Mouse (Mus musculus) stomach, postnatal 0 days (tissue): ENCODE results near the gene Cobl. TPM values are rescaled to one million over a fixed set of nuclear protein-coding genes. Genes with fewer than 3 reads are reported as not detected.

Source experiments
- ATAC-seq: fragments of 200-750 bp; cut with Nextera tagmentation; 2 replicates; pipeline ENCODE4 v1.8.0; 2017; ENCODE audit not compliant: low FRiP score, low TSS enrichment
- DNase-seq: peaks from one replicate; pipeline ENCODE4 v3.0.0-alpha.2; 2016; ENCODE audit warnings: low spot score
- H3K27ac ChIP-seq: fragments of 300-500 bp; sonication (generic); replicated peaks from 2 replicates; pipeline ENCODE4 v1.5.1; 2014; ENCODE audit warnings: mild to moderate bottlenecking, control low read depth
- H3K27me3 ChIP-seq: fragments of 300-500 bp; sonication (generic); 2 replicates; pipeline ENCODE4 v1.6.1; 2014; ENCODE audit warnings: low read length; ENCODE audit not compliant: control insufficient read depth, insufficient read depth
- H3K36me3 ChIP-seq: fragments of 300-500 bp; sonication (generic); 2 replicates; pipeline ENCODE4 v1.6.1; 2014; ENCODE audit warnings: low read length, mixed read lengths; ENCODE audit not compliant: control insufficient read depth, insufficient read depth
- H3K4me1 ChIP-seq: fragments of 300-500 bp; sonication (generic); replicated peaks from 2 replicates; pipeline ENCODE4 v1.6.1; 2014; ENCODE audit warnings: antibody characterized with exemption; ENCODE audit not compliant: control insufficient read depth, insufficient read depth
- H3K4me2 ChIP-seq: fragments of 300-500 bp; sonication (generic); replicated peaks from 2 replicates; pipeline ENCODE4 v1.6.1; 2014; ENCODE audit warnings: low read depth, mild to moderate bottlenecking, control low read depth, moderate library complexity
- H3K4me3 ChIP-seq: fragments of 300-500 bp; sonication (generic); 2 replicates; pipeline ENCODE4 v1.5.1; 2014; ENCODE audit warnings: low read depth, low read length, control low read depth
- H3K9ac ChIP-seq: fragments of 300-500 bp; sonication (generic); 2 replicates; pipeline ENCODE4 v1.6.1; 2014; ENCODE audit warnings: mild to moderate bottlenecking, low read length, control low read depth, mixed read lengths
- H3K9me3 ChIP-seq: fragments of 300-500 bp; sonication (generic); 2 replicates; pipeline ENCODE4 v1.6.1; 2016; ENCODE audit warnings: low read length; ENCODE audit not compliant: control insufficient read depth
- CTCF ChIP-seq: IDR thresholded peaks from 2 replicates; pipeline ENCODE4 v1.5.1; 2016; ENCODE audit warnings: antibody characterized with exemption, low read depth, mild to moderate bottlenecking, moderate library complexity
- EP300 ChIP-seq: optimal IDR thresholded peaks from 2 replicates; pipeline ENCODE3; 2016; ENCODE audit warnings: antibody characterized with exemption
- WGBS: fragments of 180-500 bp; shearing (Covaris S2); extraction: QIAGEN DNeasy Blood & Tissue Kit; methylation state at CpG from one replicate; pipeline ENCODE4 v1.1.7; 2014; 5-methylcytosine and 5-hydroxymethylcytosine counted together
- polyA plus RNA-seq: library from polyadenylated mRNA; unstranded; fragments of >200 nt; fragmentation: Nextera tagmentation; extraction: Ambion mirVana; gene quantifications from 2 replicates; pipeline ENCODE4 v1.2.1, GENCODE M21; 2015

Gene Cobl
- polyA plus RNA-seq, 1 experiment from 2014 or later = 7.8 TPM

DNA sequence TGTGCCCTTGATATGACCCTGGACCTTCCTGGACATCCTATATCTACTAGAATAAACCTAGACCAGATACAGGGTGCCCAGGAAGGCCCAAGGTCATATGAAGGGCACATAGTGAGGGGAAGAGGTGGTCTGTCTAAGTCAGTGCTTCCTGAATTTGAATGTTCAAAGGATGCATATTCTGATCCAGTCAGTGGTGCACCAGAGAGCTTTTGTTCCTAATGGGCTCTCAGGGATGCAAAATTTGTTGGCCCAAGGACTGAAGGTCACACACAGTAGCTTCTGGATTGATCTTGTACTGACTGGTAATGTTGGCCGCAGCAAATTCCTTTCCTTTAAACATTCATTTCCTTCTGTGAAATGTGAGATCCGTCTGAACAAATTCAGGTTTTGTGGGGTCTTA lies 2.5 kb upstream of the Cobl start:
- H3K27ac ChIP-seq = no peak overlapping the region
- no peak for ATAC-seq
- no peaks in the 10 kb centered on the region for H3K27me3 ChIP-seq
- no peak for DNase-seq
- no peaks in the 10 kb centered on the region for H3K36me3 ChIP-seq
- H3K4me3 ChIP-seq = no peak overlapping the region
- H3K4me1 ChIP-seq = no peaks in the 10 kb centered on the region; the same call in 1 of the 2 replicates
- no peak overlapping the region for H3K9ac ChIP-seq
- WGBS = 69% methylated on average over 2 of the region's 2 CpGs
- no peaks in the 10 kb centered on the region for H3K9me3 ChIP-seq
- TF ChIP-seq CTCF (no peak), EP300 (no peak)
- H3K4me2 ChIP-seq = no peak overlapping the region

DNA sequence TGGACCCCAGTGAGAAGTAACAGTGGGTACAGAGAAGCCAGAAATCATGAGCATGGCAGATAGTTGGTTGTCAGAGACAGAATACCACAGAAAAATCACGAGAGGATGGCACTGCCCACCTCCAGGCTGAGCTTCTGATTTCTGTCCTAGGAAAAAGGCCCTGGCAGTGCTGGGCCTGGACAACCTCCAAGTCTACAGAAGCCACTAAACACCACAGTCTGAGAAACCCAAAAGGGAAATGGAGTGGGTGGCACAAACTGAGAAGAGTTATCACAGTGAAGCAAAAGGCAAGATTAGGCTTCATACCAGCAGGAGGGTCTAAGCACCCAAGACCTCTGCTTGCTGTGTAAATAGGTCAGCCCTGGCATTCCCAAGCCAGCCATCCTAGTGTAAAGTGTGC lies 1.8 kb upstream of the Cobl start:
- ATAC-seq = no peak
- Histone ChIP-seq H3K4me3 (no peak overlapping the region), H3K4me2 (no peak overlapping the region), H3K27ac (no peak overlapping the region), H3K27me3 (no peaks in the 10 kb centered on the region), H3K4me1 (no peaks in the 10 kb centered on the region; the same call in 1 of the 2 replicates), H3K9me3 (no peaks in the 10 kb centered on the region), H3K9ac (no peak overlapping the region), H3K36me3 (no peaks in the 10 kb centered on the region)
- TF ChIP-seq CTCF (no peak), EP300 (no peak)
- no peak for DNase-seq
- 61% methylated on average over 1 of the region's 1 CpGs for WGBS

DNA sequence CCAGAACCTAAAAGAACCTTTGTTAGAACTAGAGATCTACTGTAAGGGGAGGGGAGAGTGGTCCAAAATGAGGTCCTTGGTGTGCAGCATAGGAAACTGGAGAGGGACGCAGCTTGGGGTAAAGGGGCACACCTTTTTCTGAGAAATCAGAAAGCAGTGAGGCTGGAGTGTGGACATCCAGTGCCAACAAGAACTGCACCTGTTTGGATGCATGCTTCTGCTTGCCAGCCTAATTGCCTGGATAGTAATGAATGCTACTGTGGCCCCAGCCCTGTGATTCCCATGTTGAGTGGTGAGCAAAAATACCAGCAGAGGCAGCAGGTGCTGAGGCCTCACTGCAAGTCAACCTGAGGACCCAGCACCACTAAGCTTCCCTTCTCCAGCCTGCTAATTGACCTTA lies 469 bp upstream of the Cobl start:
- 38% methylated on average over 1 of the region's 1 CpGs for WGBS
- Histone ChIP-seq H3K9ac (no peak overlapping the region), H3K27ac (no peak overlapping the region), H3K4me3 (peak overlapping the region; percentile 62), H3K9me3 (no peaks in the 10 kb centered on the region), H3K27me3 (no peaks in the 10 kb centered on the region), H3K4me1 (no peaks in the 10 kb centered on the region; the same call in 1 of the 2 replicates), H3K4me2 (peak overlapping the region; percentile 93), H3K36me3 (no peaks in the 10 kb centered on the region)
- TF ChIP-seq CTCF (no peak), EP300 (no peak)
- peak; percentile 45; the same call in 1 of the 2 replicates for ATAC-seq
- peak; percentile 17 for DNase-seq

DNA sequence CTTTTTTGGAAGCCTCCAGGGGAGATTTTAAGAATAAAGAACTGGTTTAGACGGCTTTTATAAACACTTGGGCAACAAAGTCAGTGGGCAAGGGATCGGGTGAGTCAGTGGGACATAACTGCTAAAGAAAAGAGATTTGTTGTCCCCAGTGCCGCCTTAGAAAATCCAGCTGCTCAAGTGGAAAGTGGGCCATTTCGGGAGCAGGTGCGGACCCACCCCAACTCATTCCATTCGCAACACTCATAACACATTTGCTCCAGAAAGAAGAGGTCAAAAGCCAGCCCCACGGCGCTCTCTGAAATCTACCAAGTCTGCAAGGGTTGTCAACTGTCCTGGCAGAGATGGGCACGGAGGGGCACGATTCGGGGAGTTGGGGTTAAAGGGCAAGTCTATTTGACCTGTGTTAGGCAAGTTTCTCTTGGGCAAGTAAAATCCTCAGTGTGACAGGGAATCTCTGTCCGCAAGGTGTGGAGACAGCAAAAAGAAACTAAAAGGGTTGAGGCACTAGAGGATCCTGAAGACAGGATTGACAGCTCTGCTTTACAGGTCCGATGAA lies 1.1 kb downstream of the Cobl start:
- H3K9ac ChIP-seq = peak overlapping the region; percentile 67
- no peak for ATAC-seq

DNA sequence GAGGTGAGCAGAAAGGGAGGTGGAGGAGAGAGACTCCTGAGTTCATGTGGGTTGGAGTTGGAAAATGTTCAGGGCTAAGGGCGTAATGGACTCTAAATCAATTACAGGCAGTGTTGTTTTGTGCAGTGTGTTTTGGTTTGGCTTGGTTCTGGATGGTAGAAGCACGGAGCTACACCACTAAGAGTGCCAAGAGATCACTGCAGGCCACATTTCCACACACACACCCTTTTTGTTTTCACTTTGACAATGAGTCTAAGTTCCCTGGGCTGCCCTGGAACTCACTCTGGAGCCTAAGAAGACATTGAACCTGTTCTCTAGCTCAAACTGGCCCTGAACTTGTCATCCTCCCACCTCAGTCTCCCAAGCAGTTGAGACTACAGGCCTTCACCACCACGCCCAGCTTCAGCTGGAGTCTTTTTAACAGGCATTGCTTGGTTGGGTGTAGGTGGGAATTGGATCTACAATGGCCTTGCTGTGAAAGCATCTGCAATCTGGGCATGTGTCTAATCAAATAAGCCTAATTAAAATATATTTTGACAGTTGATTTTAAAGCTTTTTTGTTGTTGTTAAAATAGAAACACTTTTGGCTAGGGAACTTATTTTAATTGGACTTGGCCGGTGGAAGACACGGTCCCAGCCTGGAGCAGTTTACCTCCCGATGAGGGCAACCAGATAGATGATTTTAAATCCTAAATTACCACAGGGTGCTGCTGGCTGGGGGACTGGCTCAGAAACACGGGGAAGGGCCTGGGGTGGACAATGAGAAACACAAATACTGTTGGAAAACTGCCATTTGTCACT lies 4.8 kb downstream of the Cobl start:
- H3K4me3 ChIP-seq = no peak overlapping the region
- DNase-seq (no peak), ATAC-seq (no peak)
- H3K27ac ChIP-seq = no peak overlapping the region
- no peaks in the 10 kb centered on the region for H3K36me3 ChIP-seq
- no peak overlapping the region for H3K4me2 ChIP-seq
- TF ChIP-seq CTCF (no peak), EP300 (no peak)
- no peak overlapping the region for H3K9ac ChIP-seq
- no peaks in the 10 kb centered on the region for H3K9me3 ChIP-seq
- no peaks in the 10 kb centered on the region for H3K27me3 ChIP-seq
- H3K4me1 ChIP-seq = no peaks in the 10 kb centered on the region
- 63% methylated on average over 7 of the region's 7 CpGs for WGBS

More for the DNA sequence above, 1.1 kb downstream of the Cobl start:
- no peak for TF ChIP-seq EP300
- no peak for TF ChIP-seq CTCF
- Histone ChIP-seq H3K36me3 (no peaks in the 10 kb centered on the region), H3K4me1 (no peaks in the 10 kb centered on the region; the same call in 1 of the 2 replicates), H3K4me2 (peak overlapping the region; percentile 93), H3K4me3 (peak overlapping the region; percentile 62), H3K9me3 (no peaks in the 10 kb centered on the region), H3K27ac (no peak overlapping the region), H3K27me3 (no peaks in the 10 kb centered on the region)
- DNase-seq = no peak
- WGBS = 41% methylated on average over 13 of the region's 13 CpGs

DNA sequence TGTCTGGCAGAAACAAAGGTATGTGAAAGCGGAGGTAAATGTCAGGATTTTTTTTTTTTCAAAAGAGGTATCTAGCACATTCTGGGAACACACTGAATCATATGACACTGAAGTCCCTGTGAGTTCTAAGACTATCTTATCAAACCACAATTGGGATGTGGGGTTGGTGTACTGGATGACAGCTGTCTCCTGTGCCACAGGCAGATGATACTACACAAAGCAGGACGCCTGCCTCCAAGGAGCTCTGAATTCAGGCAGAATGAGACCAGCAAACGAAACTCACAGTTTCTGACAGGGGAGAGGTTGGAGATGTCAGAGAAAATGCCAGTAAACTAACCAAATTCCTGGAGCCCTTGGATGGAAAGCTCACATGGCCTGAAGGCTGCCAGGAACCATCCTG lies 5.9 kb downstream of the Cobl start:
- Histone ChIP-seq H3K9ac (no peak overlapping the region), H3K9me3 (no peaks in the 10 kb centered on the region), H3K4me3 (no peak overlapping the region), H3K4me1 (no peaks in the 10 kb centered on the region), H3K27ac (no peak overlapping the region), H3K36me3 (no peaks in the 10 kb centered on the region), H3K4me2 (no peak overlapping the region), H3K27me3 (no peaks in the 10 kb centered on the region)
- no peak for ATAC-seq
- no peak for TF ChIP-seq CTCF
- no peak for TF ChIP-seq EP300
- 76% methylated on average over 3 of the region's 3 CpGs for WGBS
- DNase-seq = no peak
